Mouse (Mus musculus): ENCODE measurements around the gene 4930412O13Rik.

4930412O13Rik gene

DNA sequence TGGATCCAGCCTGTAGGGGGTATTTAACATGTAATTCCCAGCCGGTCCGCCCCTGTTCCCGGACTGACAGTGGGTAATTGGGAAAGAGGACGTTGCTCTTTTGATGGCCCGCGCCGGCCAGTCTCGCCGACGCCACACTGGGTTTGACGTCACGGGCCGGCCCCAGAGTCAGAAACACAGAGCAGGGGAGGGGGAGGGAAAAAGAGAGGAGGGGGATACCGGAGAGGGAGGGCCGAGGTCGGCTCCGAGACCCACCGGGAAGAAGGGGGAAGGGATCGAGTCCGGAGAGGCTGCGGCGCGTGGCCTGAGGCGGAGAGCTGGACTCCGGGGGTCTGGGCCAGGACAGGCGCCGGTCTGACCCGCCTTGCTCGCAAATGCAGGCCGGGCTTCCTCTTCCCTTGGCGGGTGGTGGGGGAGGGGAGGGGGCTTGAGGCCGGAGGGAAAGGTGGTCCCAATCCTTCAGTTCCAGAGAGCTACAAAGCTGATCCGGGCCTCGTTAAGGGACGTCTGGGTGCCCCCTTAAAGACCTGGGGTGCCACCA is at the start of gene 4930412O13Rik:
Gene 4930412O13Rik, plus strand, starts transcription at position 202 of the 541 bp plus-strand sequence.
- DNase-seq (ENCODE audit: low spot score in 2 of 2), result no peak

DNA sequence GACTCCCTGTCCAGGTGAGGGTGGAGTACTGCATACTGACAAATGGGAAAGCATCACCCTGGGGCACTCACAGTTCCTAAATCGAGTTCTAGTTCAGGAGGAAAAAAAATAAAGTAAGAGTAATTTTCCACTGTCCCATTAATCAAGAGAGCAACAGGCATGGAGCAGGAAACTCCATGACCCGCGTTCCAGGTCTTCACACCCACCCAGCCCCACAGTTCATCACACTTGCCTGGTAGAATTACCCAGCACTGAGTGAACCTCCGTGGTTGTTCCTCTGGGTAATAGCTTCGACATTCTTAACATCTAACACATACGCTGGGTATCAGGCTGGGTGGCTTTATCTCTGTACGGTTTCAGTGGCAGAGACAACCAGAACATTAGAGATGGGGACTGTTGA is 47.3 kb upstream of the 4930412O13Rik start:
- DNase-seq (ENCODE audit: low spot score in 2 of 2), result no peak

DNA sequence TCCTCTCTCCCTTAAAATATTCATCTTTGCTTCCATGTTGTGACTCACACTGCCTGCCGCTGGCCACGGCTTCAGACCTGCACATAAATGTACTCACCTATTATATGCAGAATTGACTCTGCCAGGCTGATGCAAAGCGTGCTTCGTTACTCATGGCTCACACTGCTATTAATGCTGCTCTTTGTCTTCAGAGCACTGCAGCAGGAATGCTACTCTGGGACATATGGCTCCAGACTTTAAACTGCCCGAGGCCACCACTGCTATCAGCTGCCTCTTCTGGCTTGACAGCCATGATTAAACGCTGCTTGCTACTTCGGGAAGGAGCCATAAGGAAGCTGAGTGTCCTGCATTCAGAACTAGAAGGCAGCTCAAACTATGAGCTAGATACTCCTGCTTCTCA is 45.9 kb upstream of the 4930412O13Rik start:
- no peak for DNase-seq (ENCODE audit: low spot score in 2 of 2)

DNA sequence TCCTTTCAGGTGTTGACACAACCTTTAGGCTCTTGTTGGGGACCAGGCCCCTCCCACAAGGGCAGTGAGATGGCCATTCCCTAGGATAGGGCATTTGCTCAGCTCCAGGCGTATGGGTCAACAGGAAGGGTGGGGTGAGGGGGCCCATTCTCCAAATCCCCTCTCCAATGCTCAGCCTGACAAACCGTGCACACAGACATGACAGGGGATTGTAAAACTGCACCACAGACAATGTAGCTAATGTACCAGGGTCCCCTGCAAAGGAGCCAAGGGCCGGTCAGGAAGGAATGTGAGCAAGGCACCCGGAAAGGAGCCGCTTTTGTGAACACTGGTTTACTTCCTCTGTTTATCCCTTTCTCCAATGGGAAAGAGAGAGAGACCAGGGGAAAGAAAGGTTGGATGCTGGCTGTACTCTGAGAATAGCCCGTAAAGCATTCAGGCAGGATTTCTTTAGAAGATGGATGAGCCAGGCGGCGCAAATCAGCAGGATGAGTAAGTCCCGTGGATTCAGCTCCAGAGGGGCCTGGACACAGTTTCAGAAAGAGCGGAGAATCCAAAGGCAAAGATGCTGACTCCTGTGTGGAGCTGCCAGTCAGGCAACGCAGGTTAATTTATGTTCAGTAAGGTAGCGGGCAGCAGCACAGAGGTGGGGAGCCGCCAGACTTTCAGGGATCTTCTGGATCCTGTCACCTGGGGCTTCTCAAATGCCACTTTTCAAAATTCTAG is 28.0 kb upstream of the 4930412O13Rik start:
- DNase-seq (ENCODE audit: low spot score in 2 of 2), result no peak

DNA sequence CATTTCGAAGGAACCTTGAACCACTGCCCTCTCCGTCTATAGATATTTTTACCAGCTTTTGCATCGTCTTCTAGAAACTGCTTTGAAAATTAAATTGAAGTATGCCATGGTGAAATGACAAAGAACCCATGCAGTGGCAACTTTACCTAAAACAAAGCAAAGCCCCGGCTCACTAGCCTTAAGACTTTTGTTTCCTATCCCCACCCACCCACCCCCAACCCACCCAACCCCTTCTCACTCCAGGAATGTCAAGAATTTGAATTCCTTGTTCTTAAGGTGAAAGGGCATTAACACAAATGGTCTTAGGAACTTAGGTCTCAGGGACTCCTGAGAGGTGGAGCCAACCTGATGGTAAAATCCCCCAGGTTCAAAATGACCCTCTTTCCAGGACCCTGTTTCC is 25.2 kb upstream of the 4930412O13Rik start:
- no peak for DNase-seq (ENCODE audit: low spot score in 2 of 2)

DNA sequence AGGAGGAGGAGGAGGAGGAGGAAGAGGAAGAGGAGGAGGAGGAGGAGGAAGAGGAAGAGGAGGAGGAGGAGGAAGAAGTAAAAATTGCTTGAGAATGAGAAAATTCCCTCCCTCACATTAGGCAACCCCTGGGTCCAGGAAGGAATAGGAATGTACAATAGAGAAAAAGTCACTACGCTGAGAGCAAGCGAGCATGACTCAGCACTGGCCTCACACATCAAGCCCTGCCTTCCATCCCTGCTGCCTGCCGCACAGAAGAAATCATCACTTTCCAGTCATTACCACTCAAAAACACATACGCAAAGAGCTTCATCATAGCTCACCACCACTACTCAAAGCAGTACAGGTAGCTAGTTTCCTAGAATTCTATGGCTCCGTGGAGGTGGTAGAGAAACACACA is 20.4 kb upstream of the 4930412O13Rik start:
- DNase-seq (ENCODE audit: low spot score in 2 of 2), result no peak

DNA sequence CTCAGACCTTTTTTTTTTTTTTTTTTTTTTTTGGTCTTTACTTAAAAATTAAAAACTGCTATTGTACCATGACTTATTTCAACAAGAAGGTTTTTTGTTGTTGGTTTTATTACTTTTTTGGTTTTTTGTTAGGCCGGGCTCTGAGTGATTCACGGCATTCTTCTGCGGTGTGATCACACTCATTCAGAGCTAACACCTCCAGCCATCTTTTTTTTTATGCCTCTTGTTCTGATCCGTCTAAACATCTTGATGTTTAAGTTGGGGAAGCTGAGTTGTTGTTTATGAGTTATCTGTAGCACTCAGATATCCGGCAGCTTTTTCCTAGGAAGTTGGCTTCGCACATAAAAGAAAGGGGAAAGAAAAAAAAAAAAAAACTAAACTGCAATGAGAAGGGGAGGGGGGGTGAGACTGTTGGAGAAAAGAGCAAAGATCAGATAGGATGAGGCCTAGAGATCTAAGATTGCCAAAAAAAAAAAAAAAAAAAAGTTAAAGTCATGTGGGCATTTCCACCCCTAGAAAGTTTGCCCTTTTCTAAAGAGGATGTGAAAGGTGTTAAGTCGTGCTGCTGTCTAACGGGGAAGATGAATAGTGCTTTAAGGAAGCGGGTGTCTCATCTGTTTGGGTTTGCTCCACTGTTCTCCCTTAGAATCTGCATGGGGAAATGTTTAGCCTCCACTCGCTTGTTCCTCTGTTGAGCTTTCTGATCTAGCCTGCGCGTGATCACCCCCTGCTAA is 13.8 kb upstream of the 4930412O13Rik start:
- peak; percentile 35 to 61 for DNase-seq (ENCODE audit: low spot score in 2 of 2)

DNA sequence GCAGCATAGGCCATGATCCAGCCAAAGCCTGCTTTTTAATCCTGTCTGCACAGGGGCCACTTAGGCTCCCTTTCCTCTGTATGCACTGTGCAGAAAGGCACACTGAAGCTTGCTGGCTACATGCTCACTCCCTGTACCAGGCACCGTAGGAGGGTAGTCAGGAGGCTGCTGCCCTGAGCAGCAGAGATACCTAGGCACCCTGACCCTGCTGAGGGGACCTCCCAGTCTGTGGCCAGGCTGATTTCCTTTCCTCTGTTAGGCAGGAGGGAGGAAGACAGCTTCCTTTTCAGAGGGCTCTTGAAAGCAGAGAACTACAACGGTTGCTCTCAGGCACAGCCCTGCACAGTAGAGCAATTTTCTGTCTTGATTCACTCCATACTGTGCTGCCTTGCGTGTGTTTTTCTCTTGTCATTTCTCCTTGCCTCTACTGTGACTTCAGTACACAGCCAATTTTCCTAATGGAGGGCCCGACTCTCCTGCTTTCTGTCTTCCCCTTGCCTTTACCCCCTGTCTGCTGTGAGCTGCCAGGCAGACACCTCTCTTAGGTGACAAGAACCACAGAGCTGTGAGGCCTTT is 9.8 kb upstream of the 4930412O13Rik start:
- peak; percentile 53 to 74 for DNase-seq (ENCODE audit: low spot score in 2 of 2)

DNA sequence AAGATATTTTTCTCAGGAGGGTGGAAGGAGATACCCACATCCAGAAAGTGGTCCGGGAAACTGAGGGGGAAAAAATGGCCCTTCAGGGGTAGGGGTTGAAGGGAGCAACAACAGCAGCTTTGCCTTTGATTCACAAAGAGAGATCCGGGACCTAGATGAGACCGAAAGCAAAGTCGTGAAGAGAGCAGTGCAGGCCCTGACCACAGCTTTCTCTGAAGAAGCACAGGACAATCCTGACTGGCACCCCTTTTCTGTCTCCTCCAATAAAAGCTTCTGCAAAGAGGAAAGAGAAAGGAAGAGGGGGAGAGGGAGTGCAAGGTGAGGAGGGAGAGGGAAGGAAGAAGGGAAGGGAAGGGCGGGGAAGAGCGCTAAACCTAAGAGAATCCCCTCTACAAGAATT is 9.3 kb upstream of the 4930412O13Rik start:
- DNase-seq (ENCODE audit: low spot score in 2 of 2), result peak in 1 of 2 experiments; percentile 46

DNA sequence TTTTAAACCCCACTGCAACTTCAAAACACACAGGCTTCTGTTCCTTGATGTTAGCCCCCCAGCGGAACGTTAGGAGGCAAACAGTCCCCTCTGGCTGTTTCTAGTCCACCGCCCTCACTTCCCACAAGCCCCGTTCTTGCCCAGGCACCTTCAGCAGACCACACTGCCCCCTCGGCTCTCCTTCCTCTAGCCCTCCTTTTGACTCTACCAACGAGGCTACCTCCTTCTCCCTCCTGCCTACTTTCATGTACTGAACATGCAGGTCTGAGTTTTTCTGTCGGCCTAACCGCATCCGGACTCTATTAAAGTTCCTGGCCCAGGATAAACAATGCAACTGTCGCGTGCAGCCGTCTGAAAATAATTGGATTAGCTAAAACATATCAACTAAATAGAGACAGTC is 8.4 kb upstream of the 4930412O13Rik start:
- peak in 1 of 2 experiments; percentile 31 for DNase-seq (ENCODE audit: low spot score in 2 of 2)

DNA sequence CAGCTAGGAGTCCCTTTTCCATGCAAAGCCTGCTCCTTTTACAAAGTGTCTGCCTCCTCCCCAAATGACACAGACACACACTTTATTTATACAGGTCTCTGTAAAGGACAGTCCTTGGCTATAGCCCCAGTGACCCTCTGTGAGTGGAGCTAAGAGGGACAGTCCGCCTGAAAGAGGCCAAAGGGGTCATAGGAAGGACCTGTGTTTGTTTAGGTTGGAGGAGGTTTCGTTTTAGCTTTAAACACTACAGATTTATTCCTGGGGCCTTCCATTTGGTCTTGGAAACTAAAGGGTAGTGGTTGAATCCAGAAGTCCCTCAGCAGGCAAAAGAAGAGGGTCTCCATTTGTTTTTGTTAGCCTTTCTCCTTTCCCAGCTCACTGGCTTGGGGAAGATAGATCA is 7.3 kb upstream of the 4930412O13Rik start:
- DNase-seq (ENCODE audit: low spot score in 2 of 2), result no peak

DNA sequence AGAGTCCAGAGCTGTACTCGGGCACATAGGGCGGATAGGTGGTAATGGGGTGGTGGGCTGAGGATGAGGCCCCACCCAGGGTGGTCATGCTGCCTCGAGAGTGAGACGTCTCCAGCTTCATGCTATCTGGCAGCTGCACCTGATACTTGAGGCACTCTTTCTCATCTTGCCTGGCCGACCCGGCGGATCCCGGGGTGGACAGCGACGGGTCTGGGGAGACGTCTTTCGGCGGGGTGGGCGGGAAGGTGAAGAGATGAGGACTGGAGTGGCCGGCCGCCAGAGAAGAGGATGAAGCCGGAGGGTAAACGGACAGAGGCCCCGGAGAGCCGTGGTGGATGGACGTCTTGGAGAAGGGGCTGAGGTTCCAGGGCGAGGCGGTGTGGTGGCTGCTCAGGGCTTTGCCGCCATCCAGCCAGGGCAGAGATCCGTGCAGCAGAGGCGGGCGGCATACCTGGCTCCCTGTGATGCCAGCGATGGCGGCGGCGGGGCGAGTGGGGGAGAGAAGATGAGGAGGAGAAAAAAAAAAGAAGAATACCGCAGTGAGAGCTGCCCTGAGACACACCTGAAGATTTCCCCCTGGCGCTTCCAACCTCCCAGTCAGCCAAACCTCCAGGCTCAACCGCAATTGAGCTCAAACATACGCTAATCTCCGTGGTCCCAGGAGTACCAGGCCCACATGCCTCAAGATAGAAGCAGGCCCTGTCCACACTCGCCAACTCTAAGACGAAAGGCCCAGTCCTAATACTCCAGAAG is 6.4 kb upstream of the 4930412O13Rik start:
- no peak for DNase-seq (ENCODE audit: low spot score in 2 of 2)

DNA sequence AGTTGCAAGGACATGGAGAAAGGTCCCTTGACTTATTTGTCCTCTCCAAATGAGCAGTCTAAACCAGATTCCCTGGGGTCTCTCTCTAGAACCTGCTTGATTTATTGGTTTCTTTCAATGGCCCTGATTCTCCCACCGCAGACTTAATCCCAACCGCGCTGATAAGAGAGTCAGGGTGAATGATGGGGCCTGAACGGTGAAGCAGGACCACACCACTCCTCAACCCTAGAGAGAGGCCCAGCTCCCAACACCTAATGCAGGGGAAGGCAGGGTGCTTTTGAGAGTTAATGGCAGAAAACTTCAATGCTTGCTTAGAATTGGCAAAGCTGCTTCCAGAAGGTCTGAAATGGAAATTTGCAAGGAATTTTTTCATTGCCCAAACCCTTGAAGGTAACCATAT is 5.8 kb upstream of the 4930412O13Rik start:
- DNase-seq (ENCODE audit: low spot score in 2 of 2), result no peak

DNA sequence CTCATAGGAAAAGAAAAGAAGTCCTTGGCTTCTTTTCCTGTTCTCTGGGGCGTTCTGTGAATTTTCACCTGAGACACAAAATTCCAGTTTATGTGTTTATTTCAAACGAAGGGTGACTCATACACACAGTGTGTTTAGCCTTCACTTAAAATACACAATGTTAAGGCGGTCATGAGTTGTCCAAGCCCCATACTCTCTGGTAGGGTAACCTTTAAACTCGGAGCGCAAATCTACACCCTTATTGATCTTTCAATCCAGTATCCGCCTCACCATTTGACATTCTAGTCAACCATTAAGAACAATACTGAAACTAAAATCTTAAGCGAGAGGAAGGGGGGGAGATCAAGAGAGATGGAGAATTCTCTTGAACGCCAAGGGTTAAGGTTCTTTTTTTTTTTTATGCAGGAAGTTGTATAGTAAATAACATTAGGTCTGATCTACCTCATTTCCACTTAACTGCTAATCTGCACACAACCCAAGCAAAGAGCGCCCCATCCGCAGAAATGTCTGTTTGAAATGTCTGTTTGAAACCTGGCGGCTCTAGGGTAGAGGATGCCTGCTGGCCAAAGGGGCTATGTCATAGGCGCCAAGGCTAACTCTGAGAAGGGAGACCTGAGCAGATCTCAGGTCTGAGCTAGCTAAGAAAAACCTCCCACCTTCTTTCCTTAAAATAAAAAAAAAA is 5.2 kb upstream of the 4930412O13Rik start:
- peak; percentile 27 to 46 for DNase-seq (ENCODE audit: low spot score in 2 of 2)

DNA sequence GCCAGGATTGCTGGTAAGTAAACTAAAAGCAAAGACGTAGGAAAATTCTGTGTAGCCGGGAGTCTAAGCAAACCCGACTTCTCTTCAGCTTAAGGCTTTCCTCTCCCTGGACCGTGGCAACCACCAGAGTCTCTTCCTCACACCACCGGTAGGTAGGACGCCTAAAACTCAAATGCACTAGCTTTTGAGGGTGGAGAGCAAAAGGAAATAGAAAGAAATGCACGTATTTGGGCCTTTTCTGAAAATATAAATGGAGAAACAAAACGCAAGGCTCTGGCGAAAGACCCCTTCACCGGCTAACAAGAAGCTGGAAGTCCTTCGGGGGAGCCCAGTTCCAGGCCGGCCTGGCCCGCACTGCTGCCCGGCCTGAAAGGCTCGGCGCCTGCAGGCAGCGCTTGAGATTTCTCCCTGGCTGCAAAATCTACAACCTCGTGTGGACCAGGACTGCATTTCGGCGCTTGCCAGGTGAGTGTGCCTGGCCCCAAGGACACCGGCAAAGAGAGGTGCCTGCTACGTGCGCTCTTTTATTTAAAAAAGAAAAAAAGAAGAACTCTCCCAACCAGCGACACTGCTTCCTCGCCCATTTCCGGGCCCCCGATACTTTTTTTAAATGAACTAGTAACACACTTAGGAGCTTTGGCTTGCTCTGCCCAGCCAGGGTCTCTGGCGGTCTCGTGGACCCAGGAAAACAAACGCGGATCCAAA is 4.3 kb upstream of the 4930412O13Rik start:
- no peak for DNase-seq (ENCODE audit: low spot score in 2 of 2)

DNA sequence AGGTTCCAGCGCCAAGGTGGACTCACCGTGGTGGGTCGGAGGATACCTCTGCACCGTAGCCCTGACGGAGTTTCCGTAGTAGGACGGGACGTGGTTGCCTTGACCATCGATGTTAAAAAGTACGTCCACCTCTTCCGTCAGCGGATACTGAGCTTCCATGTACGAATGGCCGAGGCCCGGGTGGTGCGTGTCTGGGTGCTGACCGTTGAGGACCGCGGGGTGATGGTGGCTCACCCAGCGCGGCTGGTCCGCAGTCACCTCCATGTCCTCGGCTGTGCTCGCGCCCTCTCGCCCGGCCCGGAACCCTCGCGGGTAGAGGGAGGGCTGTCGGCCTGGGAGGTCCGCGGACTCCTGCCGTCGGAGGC is 3.7 kb upstream of the 4930412O13Rik start:
- DNase-seq (ENCODE audit: low spot score in 2 of 2), result peak; percentile 49 to 64

DNA sequence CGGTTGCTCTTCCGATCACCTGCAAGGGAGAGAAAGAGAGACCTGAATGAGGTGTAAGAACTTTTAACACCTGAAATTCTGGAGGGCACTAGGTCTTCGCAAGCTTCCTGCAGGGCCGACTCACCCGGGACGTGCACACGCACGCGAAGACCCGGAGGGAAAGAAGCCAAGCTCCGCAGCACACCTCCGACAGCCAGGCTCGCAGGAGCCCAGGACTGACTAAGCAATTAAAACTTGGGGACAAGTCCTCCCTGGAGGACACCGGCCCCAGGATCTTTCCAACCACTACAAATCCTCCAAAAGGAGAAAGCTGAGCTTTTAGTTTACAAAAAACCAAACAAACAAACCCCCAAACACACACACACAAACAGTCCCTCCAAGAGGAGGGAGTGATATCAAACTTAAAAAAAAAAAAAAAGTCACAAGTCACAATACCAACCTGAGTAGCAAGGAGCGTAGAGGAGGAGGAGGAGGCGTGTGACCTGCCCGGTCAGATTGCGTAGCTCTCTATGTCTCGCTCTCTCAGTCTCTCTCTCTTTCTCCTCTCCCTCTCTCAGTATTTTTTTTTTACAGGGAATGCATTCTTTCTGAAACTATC is 3.0 kb upstream of the 4930412O13Rik start:
- DNase-seq (ENCODE audit: low spot score in 2 of 2), result peak in 1 of 2 experiments; percentile 14

DNA sequence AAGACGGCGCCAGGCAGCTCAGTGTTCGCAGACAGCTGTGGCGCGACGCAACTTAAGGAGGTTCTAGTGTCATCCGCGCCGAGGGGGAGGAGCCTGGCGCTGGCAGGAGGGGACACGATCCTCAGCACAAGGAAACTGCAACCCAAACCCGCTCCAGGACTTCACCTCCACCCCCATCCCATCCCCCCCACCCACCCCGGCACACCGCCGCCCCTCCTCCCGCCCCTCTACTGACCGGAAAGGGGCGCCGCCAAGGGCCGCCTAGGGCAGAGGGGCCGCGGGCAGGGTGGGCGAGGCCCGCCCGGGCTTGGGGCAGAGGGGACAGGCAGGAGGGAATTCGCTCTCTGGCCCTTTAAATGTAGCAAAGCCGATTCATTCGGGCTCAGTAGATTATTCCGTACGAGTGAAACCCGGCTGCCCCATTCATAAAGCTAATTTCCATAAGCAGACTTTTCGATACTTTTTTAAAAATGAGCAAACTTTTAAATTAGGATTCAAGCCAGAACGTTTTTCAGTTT is 2.4 kb upstream of the 4930412O13Rik start:
- DNase-seq (ENCODE audit: low spot score in 2 of 2), result peak; percentile 58 to 67

DNA sequence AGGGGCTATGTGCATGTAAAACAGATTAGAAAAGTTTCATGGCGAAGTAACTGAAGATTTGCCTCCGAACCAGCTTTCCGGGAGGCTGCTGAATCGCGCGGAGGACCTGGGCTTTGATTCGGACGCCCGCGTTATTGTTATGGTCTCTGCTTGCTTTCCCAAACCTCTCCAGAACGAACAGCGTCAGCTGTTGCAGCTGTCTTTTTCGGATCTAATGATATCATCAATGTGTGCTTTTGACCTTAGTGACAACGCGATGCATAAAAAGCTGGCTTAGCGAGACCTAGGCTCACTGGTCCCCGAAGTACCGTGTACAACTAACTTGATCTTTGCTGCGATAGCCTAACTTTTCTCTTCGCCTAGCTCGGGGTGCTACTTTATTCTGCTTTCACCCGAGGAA is 2.0 kb upstream of the 4930412O13Rik start:
- DNase-seq (ENCODE audit: low spot score in 2 of 2), result no peak

DNA sequence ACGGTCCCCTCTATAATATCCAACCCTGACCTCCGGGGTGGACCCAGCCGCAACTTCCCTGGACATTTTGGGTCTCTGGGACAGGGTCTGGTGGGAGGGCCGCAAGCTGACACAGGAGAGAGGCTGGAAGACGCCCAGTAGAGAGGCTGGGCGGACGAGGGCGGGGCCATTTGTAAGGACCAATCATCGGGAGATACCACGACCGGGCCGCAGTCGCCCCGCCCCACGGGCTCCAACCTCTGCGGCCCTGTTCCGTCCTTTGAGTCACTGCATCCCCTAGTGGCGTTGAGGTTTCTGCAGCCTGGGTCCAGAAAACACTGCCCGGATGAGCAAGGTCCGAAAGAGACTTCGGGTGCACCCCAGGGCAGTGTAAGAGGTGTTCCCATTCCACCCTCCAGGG is 1.6 kb upstream of the 4930412O13Rik start:
- DNase-seq (ENCODE audit: low spot score in 2 of 2), result peak; percentile 89 to 91

Measured in natural killer cell, adult 2 months (primary cell).